Mouse (Mus musculus) left cerebral cortex, postnatal 14 days (tissue): Measurements from ENCODE around the gene Mob4. TPM values are rescaled to one million over a fixed set of nuclear protein-coding genes. Genes with fewer than 3 reads are reported as not detected.

Experiments
- DNase-seq, 2 experiments: peaks; one replicate each; pipeline ENCODE4 v3.0.0; 2021 to 2022; ENCODE audit warnings: low spot score in 2 of 2, mixed read lengths in 1 of 2
- intact Hi-C: fragments of 180-260 bp; cut with DNase I; formaldehyde crosslinking; loops from one replicate; pipeline ENCODE4 v1.15.1; 2025
- total RNA-seq, 2 experiments: library from RNA; stranded (reverse); gene quantifications; 2 replicates each; pipeline ENCODE4 v1.2.3; 2021

The Mob4 gene
- total RNA-seq, 2 experiments from 2014 or later = 62.8 to 67.1 TPM

DNA sequence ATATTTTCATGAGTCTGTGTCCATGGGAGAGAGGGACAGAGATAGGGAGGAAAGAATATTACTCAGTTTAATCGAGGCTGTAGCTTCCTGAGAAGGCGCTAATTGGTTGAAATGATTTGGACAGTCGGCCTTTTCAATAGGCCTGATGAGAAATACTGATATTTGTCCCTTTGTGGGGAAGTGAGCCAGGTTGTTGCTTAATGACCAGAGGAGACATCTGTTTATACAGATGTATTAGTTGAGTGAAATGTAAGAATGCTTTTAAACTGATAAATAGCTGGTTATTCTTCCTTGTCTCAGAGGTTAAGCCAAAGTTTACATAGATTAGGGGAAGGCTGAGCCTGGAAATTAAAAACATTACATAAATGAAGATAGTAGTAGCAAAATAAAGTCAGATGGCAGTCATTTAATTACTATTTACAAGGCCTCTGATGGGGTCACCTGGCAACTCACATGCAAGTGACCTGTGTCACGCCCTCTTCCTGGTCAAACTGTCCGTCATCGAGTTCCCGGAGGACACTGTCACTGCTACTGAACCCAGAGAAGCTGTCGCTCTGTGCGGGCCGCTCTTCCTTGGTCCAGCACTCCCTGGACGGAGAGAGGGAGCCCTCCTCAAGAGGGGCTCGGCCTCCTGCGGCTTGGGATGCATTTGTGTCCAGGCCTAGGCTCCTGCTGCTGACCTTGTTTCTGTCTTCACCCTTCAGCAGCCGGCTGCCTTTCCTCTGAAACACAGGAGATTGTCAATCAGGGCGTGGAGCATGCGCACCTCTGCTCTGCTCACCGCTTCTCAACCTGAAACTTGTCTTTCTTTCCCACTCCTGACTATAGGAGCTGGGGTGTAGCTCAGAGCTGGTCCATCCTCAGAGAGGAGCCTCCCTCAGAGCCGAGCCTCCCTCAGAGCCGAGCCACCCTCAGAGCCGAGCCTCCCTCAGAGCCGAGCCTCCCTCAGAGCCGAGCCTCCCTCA is 40.6 kb downstream of the Mob4 start:
- intact Hi-C loops = no loop called here
- DNase-seq = no peak

DNA sequence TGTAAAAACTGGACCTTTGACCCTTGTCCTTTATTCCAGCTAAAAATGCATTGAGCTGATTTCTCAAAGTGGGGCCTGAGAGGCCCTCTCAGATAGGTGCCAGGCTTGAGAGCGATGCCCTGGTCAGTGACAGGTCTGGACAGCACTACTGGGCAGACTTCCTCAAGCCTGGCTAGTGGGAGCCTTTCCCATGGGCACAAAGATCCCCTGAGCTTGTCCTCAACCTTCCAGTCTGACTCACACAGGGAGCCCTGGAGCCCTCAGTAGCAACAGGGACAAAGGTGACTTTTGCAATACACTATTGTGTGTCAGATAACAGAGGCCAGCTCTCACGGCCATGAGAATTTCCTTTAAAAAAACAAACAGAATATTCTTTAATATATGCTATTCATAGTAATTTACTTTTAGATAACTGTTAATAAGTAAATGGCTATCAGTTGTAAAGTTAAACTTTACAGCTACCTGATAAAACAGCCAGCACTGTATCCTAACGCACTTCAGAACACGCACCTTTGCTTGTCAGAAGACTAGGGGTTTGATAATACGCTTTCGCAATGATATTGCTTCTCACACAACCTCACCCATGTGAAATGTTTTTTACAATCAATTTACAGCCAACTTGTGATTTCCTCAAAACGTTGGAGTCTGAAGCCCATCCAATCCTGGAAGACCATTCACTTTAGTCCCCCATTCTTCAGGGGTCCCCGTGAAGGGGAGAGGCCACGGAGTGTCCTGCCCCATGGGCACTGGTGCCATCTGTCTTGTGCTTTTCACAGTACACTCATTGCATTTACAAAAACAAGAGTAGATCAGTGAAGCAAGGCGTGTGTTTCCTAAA is 42.9 kb downstream of the Mob4 start:
- intact Hi-C loops = no loop called here
- DNase-seq = no peak

DNA sequence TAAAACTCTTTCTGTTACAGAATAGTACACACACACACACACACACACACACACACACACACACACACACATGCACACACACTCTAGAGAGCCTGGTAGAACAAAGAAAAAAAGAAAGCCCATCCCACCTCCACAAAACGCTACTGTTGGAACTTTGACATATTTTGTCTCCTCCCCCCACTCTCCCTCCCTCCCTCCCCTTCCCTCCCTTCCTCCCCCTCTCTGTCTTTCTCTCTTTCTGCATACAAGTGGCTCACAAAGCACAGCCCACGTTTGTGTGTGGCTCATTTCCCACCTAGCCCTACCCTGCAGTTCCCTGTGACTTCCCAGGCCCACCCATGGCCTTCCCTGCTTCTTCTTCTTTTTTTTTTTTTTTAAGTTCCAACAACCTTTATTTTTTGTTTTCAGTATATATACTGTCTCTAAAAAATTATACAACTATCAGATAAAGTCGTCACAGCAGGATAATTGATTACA is 43.6 kb downstream of the Mob4 start:
- intact Hi-C loops = no loop called here
- no peak for DNase-seq

DNA sequence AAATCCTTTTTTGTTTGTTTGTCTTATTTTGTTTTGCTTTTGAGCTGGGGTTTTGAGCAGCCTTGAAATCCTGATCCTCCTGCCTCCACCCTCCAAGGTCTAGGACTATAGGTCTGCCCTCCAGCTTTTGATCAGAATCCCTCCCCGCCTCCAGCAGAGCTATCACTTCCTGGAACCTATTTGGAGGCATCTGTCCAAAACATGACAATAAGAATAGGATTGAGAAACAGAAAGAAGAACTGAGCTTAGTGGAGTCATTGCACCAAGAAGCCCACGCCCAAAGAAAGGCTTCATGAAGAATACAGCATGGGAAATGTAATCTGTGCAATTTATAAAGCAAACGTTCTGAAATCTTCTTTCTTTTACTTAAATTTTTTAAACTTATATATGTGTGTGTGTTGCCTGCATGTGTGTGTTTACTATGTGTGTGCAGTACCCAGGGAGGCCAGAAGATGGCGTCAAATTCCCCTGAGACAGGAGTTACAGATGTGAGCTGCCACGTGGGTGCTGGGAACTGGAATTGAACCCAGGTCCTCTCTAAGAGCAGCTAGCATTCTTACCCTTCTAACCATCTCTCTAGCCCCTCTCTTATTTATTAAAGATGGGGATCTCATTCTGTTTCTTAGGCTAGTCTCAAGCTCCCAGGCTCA is 49.0 kb downstream of the Mob4 start:
- intact Hi-C loops = no loop called here
- no peak for DNase-seq

DNA sequence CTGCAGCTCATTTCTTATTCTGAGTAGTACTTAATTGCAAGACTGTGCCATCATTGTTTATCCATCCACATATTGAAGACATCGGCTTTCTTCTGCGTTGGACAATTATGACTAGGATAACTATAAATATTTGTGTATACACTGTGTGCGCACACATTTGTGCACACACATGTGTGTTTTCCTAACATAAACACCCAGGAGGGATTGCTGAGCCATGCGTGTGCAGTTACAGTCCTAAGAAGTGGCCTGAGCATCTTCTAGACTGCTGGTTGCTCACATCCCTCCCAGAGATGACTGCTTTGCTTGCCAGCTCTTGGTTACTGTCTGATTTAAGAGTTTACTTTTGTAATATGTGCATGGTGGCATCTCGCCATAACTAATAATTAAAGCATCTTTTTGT is 51.4 kb downstream of the Mob4 start:
- intact Hi-C loops = no loop called here
- no peak for DNase-seq

DNA sequence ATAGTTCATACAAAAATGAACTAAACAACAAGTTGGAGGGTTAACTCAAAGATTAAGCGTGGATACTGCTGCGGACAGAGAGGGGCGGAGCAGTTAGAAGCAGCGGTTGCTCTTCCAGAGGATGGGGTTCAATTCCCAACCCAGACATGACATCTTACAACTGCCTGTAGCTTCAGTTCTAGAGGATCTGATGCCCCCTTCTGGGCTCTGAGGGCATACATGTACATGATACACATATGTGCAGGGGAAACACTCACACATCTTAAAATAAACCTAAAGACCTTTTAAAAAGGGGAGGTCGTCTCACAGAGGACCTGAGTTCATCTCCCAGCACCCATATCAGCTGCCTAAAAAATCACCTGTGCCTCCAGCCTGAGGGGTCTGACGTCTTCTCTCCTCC is 54.7 kb downstream of the Mob4 start:
- intact Hi-C loops = no loop called here

DNA sequence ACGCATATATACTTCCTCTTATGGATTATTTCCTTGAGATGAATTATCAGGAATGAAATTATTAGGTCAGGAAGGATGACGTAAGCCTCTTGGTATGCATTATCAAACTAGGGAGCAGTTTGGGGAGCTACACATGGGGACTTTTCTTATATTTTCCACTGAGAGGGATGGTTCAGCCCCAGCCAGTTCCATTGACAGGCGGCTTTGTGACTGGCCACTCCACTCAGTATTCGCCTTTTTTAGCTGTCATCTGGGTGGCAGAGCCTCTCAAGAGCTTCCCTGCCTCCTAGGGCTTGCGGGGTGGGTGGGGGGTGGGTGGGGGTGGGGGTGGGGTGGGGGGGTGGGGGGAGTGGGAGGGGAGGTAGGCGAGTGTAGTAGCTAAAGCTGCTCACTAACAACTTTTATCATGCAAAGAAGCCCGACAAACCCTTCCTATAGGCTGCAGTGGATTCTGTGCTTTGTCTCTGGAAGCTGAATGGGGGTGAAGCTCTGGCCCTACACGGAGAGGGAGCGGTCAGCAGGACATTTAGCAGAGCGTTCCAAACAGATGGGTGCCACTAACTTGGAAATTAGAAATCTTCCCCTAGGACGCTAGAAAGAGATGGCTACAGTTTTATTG is 55.7 kb downstream of the Mob4 start:
- intact Hi-C loops = no loop called here

More for the DNA sequence above, 54.7 kb downstream of the Mob4 start:
- DNase-seq = no peak

DNA sequence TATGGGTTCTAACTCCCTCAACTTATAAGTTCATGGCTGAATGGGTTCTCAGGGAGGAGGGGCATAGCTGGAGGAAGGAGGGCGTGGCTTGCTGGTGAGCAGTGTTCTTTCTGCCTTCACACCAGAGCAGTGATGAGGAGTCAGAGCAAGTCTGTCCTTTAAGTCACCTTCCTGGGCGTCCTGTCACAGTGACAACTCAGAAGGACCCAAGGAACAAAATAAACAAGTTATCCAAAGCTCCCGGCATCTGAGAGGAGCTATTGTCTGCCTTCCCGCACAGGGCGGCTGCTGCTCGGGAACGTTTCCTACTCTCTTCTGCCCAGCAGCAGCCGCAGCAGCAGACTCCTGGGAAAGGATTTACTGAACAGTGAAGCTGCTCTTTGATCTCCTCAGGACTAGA is 61.0 kb downstream of the Mob4 start:
- intact Hi-C loops = no loop called here
- no peak for DNase-seq

More for the DNA sequence above, 55.7 kb downstream of the Mob4 start:
- no peak for DNase-seq

DNA sequence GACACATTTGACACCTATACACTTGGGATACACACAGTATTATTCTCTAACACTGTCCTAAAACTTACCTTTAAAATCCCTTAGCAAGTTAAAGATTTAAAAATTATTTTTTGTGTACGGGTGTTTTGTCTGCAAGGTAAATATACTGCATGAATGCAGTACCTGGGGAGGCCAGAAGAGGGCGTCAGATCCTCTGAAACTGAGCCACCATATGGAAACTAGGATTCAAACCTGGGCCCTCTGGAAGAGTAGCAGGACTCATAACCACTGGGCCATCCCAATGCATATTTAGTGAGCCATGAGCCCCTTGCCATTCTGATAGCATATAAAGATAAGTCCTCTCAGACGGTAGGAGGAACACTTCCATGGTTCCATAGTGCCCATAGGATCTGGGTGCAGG is 61.8 kb downstream of the Mob4 start:
- intact Hi-C loops = no loop called here
- DNase-seq = peak in 1 of 2 experiments; percentile 22

DNA sequence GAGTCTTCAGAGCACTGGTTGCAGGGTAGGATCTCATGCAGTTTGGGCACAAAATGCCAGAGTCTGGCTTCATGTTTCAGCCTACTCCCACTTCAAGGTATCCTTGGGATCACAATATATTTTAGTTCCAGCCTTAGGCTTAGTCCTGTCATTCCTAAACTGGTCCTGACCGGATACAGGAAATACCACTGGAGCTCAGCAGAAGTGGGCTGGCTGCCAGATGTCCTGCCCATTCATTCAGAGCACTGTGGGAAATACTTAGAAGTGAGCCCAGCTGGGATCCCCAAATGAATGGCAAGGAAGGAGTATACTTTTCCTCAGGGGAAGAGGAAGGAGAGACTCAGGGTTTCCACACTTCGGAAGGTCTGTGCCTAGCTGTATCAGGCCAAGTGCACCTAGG is 62.3 kb downstream of the Mob4 start:
- DNase-seq = no peak
- intact Hi-C loops = no loop called here

DNA sequence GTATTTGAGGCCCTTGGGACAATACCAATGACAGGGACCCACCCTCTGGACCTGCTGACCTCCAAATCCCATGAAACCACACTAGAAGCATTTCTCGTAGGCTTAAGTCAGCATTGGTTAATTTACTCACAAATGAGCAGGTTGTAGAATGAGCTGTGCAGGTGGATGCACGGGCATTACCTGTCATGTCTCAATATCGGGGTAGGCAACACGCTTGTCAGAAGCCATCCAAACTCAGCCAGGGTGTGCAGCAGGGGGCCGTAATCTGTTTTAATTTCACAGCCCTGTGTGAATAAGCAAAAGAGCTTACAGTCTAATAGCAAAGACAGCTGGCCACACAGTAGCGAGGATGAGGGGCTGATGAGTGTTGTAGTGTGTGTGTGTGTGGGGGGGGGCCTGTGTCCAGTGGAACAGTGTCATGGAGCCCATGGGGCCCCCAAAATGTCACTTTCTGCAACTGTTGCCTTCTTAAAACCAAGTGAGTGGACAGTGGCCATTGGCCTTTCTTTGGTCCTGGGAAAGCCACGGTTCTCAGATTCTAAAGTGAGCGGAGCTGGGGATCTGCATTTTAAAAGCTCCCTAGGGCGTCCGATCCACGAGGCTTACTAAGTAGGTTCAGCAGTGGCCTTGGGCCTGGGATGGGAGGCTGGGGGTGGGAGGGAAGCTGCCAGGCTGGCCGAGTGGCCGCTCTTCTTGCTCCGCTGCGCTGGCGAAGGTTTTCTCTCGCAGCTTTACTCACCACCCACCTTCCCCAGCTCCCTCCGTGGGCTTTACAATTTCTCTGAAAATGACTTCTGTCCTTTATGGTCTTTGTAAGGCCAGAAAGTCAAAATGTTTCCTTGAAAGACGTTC is 63.3 kb downstream of the Mob4 start:
- DNase-seq = no peak
- intact Hi-C loops = no loop called here

DNA sequence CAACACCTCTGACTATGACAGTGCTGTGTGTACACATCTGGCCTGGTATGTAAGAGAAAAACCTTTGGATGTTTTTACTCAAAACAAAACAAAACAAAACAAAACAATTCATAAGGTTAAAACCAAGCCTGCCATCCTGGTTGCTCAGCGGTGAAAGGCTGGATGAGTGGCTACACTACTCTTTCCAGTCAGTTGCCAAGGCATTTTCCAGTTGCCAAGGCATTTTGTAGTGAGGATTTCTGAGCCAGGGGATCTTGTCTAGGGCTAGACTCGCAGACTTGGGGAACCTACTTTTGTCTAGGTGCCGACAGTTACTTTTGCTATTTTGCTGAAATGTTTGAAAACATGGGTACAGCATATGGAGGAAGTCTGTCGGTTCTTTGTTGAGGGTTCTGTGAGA is 64.0 kb downstream of the Mob4 start:
- intact Hi-C loops = no loop called here
- no peak for DNase-seq

DNA sequence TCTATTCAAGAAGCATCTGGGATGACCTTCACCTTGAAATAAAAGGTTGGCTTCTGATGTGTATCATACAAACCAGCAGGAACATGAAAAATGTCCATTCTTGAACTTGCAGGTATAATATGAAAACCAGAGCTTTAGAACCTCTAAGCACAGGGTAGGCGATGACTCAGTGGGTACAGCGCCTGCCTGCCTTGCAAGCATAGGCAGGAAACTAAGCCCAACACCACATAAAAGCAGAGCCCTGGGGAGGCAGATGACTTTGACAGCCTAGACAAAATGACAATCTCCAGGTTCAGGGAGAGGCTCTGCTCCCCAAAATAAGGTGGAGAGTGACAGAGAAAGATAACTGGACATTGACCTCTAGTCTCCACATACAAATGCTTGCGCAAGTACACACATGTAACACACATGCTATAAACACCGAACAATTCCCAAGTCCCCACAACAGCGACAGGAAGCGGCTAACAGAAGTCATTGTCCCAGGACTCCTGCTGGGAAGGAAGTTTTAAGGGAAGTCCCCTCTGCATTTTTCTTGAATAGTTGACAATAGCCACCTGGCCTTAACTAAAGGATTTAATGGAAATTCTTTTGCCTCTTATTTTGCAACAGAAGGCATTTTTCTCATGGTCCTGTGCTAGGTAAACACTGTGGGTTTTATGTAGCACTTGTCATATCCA is 65.4 kb downstream of the Mob4 start:
- intact Hi-C loops = no loop called here
- no peak for DNase-seq

DNA sequence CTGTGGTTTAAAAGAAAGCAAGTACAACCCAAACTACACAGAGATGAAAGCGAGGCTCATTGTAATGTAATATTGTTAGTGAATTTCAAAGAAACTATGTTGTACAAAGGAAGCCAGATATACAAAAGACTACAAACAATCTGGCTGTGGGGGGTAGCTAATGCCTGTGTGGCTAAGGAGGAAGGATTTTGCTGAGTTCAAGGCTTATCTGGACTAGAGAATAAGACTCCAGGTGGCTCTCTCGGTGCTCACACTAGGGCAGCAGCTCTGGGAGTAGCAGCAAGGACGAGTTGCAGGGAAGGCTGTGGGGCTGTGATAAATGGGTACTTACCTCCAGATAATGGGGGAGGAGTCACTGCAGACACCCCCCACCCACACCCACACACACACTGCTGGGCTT is 67.7 kb downstream of the Mob4 start:
- intact Hi-C loops = no loop called here
- no peak for DNase-seq

DNA sequence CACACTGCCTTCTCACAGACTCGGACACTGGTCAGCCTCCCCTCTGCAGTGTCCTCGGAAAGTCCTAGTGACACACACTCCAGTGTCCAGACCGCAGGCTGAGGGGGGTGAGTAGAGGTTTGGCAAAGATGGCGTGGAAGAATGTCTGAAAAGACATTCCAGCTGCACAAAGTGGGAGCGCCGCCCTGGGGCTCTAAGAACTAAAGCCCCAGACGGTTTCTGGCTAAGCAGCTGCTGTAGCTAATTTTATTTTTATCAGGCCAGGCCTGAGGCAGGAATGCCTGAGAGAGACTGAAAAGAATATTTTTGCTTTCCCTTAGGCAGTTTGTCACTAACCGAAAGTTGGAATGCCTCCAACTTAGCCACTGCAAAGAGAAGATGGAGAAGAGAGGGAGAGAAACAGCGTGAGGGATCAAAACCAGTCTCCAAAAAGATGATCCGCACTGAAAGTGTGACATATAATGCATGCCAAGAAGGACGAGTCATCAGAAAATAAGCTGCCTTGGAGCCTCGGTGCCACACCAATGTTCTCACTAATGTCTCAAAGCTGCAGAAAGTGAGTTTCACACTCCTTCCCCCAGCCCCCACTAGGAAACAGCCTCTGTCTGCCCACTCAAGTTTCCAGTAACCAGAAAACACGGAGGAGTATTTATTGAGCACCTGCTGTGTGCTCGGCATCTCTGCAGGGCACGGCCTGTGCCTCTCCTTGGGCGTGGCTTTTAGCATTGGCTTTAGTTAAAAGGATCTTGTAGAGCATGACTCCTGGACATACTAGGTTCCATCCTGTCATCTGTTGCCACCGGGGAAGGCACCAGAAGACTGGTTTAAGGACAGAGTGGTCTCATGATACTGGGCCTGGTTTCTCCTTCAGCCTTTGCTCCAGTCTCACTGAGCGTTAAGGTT is 71.1 kb downstream of the Mob4 start:
- intact Hi-C loops = no loop called here
- DNase-seq = peak; percentile 58 to 72
